ENCODE assay signal across 9 mouse cellular contexts in genomic region chr3:104758869-104759268, GRCm38 (mm10). TPM values are rescaled to one million over a fixed set of nuclear protein-coding genes. Genes with fewer than 3 reads are reported as not detected.
DNase-seq lines count a peak whose midpoint lies in the region; ATAC-seq lines count a peak whose summit lies in the region.
"Had no signal": no experiment of that assay in that cellular context is flagged by ENCODE, and none has a peak within 500 bp of the region (broad histone marks: within the 10 kb centered on the region; RNA-seq: fewer than 3 reads in every experiment).

No protein-coding gene starts in this region.

- peak overlapping the region; percentile 44 for H3K4me3 ChIP-seq in kidney, embryonic 15.5 days (replicated peaks)
- H3K4me3 ChIP-seq in embryonic facial prominence, embryonic 13.5 days, result peak overlapping the region; percentile 41
- peak overlapping the region; percentile 38 for H3K4me3 ChIP-seq in intestine, embryonic 14.5 days (ENCODE audit: low read depth, low read length)
- H3K4me3 ChIP-seq in midbrain, embryonic 15.5 days, result peak overlapping the region; percentile 36

- peaks cover 18% of the 10 kb centered on the region for H3K27me3 ChIP-seq in kidney, embryonic 15.5 days
- H3K27me3 ChIP-seq in embryonic facial prominence, embryonic 13.5 days, result peaks cover 20% of the 10 kb centered on the region
- peaks cover 5% of the 10 kb centered on the region; the same call in 1 of the 2 replicates for H3K27me3 ChIP-seq in intestine, embryonic 14.5 days (replicated peaks; ENCODE audit: control insufficient read depth, insufficient read depth, low read length)
- peaks cover 18% of the 10 kb centered on the region; the same call in 1 of the 2 replicates for H3K27me3 ChIP-seq in midbrain, embryonic 15.5 days (replicated peaks)
- H3K27me3 ChIP-seq: Patski had no signal

- no peak overlapping the region for H3K27ac ChIP-seq in kidney, embryonic 15.5 days
- H3K27ac ChIP-seq in embryonic facial prominence, embryonic 13.5 days, result no peak overlapping the region
- no peak overlapping the region for H3K27ac ChIP-seq in intestine, embryonic 14.5 days (ENCODE audit: low read depth)
- H3K27ac ChIP-seq in midbrain, embryonic 15.5 days, result no peak overlapping the region

- peak overlapping the region; percentile 80 for H3K4me2 ChIP-seq in kidney, embryonic 15.5 days
- peak overlapping the region; percentile 68 for H3K4me2 ChIP-seq in embryonic facial prominence, embryonic 13.5 days
- H3K4me2 ChIP-seq in intestine, embryonic 14.5 days (ENCODE audit: low read length), result peak overlapping the region; percentile 69
- H3K4me2 ChIP-seq in midbrain, embryonic 15.5 days, result peak overlapping the region; percentile 58

- ATAC-seq in kidney, embryonic 15.5 days (replicated peaks; ENCODE audit: low FRiP score), result no peak
- ATAC-seq in embryonic facial prominence, embryonic 13.5 days (ENCODE audit: insufficient number of reproducible peaks, insufficient read depth, low FRiP score, low TSS enrichment, low read depth), result no peak
- no peak for ATAC-seq in intestine, embryonic 14.5 days (replicated peaks; ENCODE audit: low FRiP score, low TSS enrichment, low read depth)
- ATAC-seq in midbrain, embryonic 15.5 days (replicated peaks), result no peak
- ATAC-seq: Patski had no signal

- DNase-seq in kidney, postnatal 10 days, result no peak
- no peak for DNase-seq in intestine, embryonic 14.5 days (ENCODE audit: low spot score)
- DNase-seq in thymus, postnatal 10 days (ENCODE audit: low spot score in 2 of 2), result no peak
- DNase-seq in cerebellum, adult 11 months, result no peak
- no peak for DNase-seq in frontal cortex, postnatal 14 days (ENCODE audit: low spot score in 2 of 2)

- H3K36me3 ChIP-seq in kidney, embryonic 15.5 days, result no peaks in the 10 kb centered on the region
- no peaks in the 10 kb centered on the region for H3K36me3 ChIP-seq in embryonic facial prominence, embryonic 13.5 days
- no peaks in the 10 kb centered on the region for H3K36me3 ChIP-seq in intestine, embryonic 14.5 days (ENCODE audit: control insufficient read depth, insufficient read depth, low read length)
- H3K36me3 ChIP-seq in midbrain, embryonic 15.5 days (replicated peaks), result no peaks in the 10 kb centered on the region

- H3K9ac ChIP-seq in kidney, embryonic 15.5 days, result peak overlapping the region; percentile 44; the same call in 1 of the 2 replicates
- peak overlapping the region; percentile 67 for H3K9ac ChIP-seq in embryonic facial prominence, embryonic 13.5 days
- peak overlapping the region; percentile 22; the same call in 1 of the 2 replicates for H3K9ac ChIP-seq in intestine, embryonic 14.5 days (ENCODE audit: low read length)
- peak overlapping the region; percentile 32; the same call in 1 of the 2 replicates for H3K9ac ChIP-seq in midbrain, embryonic 15.5 days

- peaks cover 11% of the 10 kb centered on the region; the same call in 1 of the 2 replicates for H3K4me1 ChIP-seq in kidney, embryonic 15.5 days
- H3K4me1 ChIP-seq in embryonic facial prominence, embryonic 13.5 days, result peaks cover 13% of the 10 kb centered on the region; the same call in 1 of the 2 replicates
- peaks cover 5% of the 10 kb centered on the region; the same call in 1 of the 2 replicates for H3K4me1 ChIP-seq in intestine, embryonic 14.5 days (replicated peaks; ENCODE audit: control insufficient read depth, insufficient read depth, low read length)
- peaks cover 7% of the 10 kb centered on the region for H3K4me1 ChIP-seq in midbrain, embryonic 15.5 days

- WGBS in kidney, embryonic 15.5 days, result 12% methylated on average over 5 of the region's 5 CpGs
- 2% methylated on average over 5 of the region's 5 CpGs for WGBS in embryonic facial prominence, embryonic 13.5 days
- 17% methylated on average over 5 of the region's 5 CpGs for WGBS in intestine, embryonic 14.5 days
- 7% methylated on average over 5 of the region's 5 CpGs for WGBS in midbrain, embryonic 15.5 days

- H3K9me3 ChIP-seq in kidney, embryonic 15.5 days (replicated peaks), result no peaks in the 10 kb centered on the region
- H3K9me3 ChIP-seq in embryonic facial prominence, embryonic 13.5 days, result no peaks in the 10 kb centered on the region
- no peaks in the 10 kb centered on the region for H3K9me3 ChIP-seq in intestine, embryonic 14.5 days (ENCODE audit: control insufficient read depth, low read length)
- no peaks in the 10 kb centered on the region for H3K9me3 ChIP-seq in midbrain, embryonic 15.5 days

RNA-seq across cellular contexts. Expression of gene Ppm1j, which starts 22.0 kb away (rescaled TPM):
- polyA plus RNA-seq in kidney, embryonic 15.5 days (2015; fragmentation: Nextera tagmentation; extraction: Ambion mirVana), result 6.5 and 6.9 TPM in 2 replicates
- polyA plus RNA-seq in embryonic facial prominence, embryonic 13.5 days (2015; fragmentation: Nextera tagmentation; extraction: Ambion mirVana), result 3.4 and 3.5 TPM in 2 replicates
- polyA plus RNA-seq in intestine, embryonic 14.5 days (2014; fragmentation: Nextera tagmentation; extraction: Ambion mirVana), result 2.1 and 3.1 TPM in 2 replicates
- 0.59 and 0.93 TPM in 2 replicates for polyA plus RNA-seq in midbrain, embryonic 15.5 days (2015; fragmentation: Nextera tagmentation; extraction: Ambion mirVana)

RNA-seq across cellular contexts. Expression of gene Fam19a3, which starts 22.8 kb away (rescaled TPM):
- polyA plus RNA-seq in kidney, embryonic 15.5 days (2015; fragmentation: Nextera tagmentation; extraction: Ambion mirVana), result 0.06 and 0.10 TPM in 2 replicates
- 0.15 and 0.25 TPM in 2 replicates for polyA plus RNA-seq in embryonic facial prominence, embryonic 13.5 days (2015; fragmentation: Nextera tagmentation; extraction: Ambion mirVana)
- polyA plus RNA-seq in intestine, embryonic 14.5 days (2014; fragmentation: Nextera tagmentation; extraction: Ambion mirVana), result 0.04 and 0.11 TPM in 2 replicates
- 0.05 and 0.10 TPM in 2 replicates for polyA plus RNA-seq in midbrain, embryonic 15.5 days (2015; fragmentation: Nextera tagmentation; extraction: Ambion mirVana)

RNA-seq across cellular contexts. Expression of gene Rhoc, which starts 29.3 kb away (rescaled TPM):
- polyA plus RNA-seq in kidney, embryonic 15.5 days (2015; fragmentation: Nextera tagmentation; extraction: Ambion mirVana), result 131 and 135 TPM in 2 replicates
- polyA plus RNA-seq in embryonic facial prominence, embryonic 13.5 days (2015; fragmentation: Nextera tagmentation; extraction: Ambion mirVana), result 145 and 158 TPM in 2 replicates
- polyA plus RNA-seq in intestine, embryonic 14.5 days (2014; fragmentation: Nextera tagmentation; extraction: Ambion mirVana), result 166 and 184 TPM in 2 replicates
- polyA plus RNA-seq in midbrain, embryonic 15.5 days (2015; fragmentation: Nextera tagmentation; extraction: Ambion mirVana), result 43.8 and 46.0 TPM in 2 replicates

RNA-seq across cellular contexts. Expression of gene Mov10, which starts 59.5 kb away (rescaled TPM):
- polyA plus RNA-seq in kidney, embryonic 15.5 days (2015; fragmentation: Nextera tagmentation; extraction: Ambion mirVana), result 62.9 and 66.5 TPM in 2 replicates
- polyA plus RNA-seq in embryonic facial prominence, embryonic 13.5 days (2015; fragmentation: Nextera tagmentation; extraction: Ambion mirVana), result 56.3 and 59.7 TPM in 2 replicates
- 83.6 and 94.5 TPM in 2 replicates for polyA plus RNA-seq in intestine, embryonic 14.5 days (2014; fragmentation: Nextera tagmentation; extraction: Ambion mirVana)
- 9.7 and 10.6 TPM in 2 replicates for polyA plus RNA-seq in midbrain, embryonic 15.5 days (2015; fragmentation: Nextera tagmentation; extraction: Ambion mirVana)
